Mouse (Mus musculus): Measurements from ENCODE around the gene Ulk3.

Ulk3 gene

GRCm38 (mm10) chr9:57644944-57645893, 56.0 kb downstream of the Ulk3 start:
- peak; percentile 94 for DNase-seq
